Mouse (Mus musculus) kidney, adult 2 months (tissue): ENCODE results near the gene Hipk2.

Source experiments
- CTCF ChIP-seq: fragments of 200-500 bp; conservative IDR thresholded peaks from 2 replicates; pipeline ENCODE4 v1.5.1; 2011; ENCODE audit warnings: low read depth, mild to moderate bottlenecking, control low read depth, low read length, moderate library complexity, mixed read lengths; ENCODE audit not compliant: insufficient read depth, insufficient read length
- POLR2A ChIP-seq: fragments of 200-500 bp; IDR thresholded peaks from one replicate; pipeline ENCODE4 v1.6.1; 2011; ENCODE audit warnings: low read depth, low read length, control low read depth

DNA sequence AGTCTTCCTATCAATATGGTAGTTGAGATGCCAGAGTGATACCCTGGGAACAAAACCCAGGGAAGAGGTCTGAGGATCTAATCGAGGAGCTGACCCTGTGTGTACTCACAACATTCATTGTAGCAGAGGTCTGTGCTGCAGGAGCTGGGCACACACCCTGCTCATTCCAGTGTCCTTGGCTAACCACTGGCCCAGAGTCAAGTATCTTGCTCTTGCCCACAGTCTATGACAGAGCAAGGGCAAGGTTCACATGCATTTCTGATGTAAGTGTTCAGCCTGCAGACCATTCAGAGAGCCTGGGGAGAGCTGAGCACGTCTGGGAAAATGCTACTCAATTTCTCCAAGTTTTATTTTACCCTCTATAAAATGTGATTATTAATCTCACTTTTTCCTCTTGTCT is 122.2 kb downstream of the Hipk2 start:
- TF ChIP-seq CTCF (no peak), POLR2A (no peak)
